Mouse (Mus musculus) layer of hippocampus, postnatal 14 days (tissue): ENCODE data around the gene Ryr1. TPM values are rescaled to one million over a fixed set of nuclear protein-coding genes. Genes with fewer than 3 reads are reported as not detected.

ENCODE experiments used
- DNase-seq, 2 experiments: peaks; one replicate each; pipeline ENCODE4 v3.0.0; 2021 to 2022; ENCODE audit warnings: low spot score in 2 of 2, mixed read lengths in 1 of 2
- long read RNA-seq, 2 experiments: library from polyadenylated mRNA; stranded (forward); transcript quantifications; one replicate each; pipeline ENCODE4 v2.0.0; 2021
- total RNA-seq, 2 experiments: library from RNA; stranded (reverse); gene quantifications; 2 replicates each; pipeline ENCODE4 v1.2.3; 2021

The Ryr1 gene
- 10 to 100 TPM in 1 of 2 experiments, 1 to 10 TPM in 1; 9.3 to 12.2 TPM for total RNA-seq
- long read RNA-seq, experiment 1, partial matches to known transcripts, result 3 of 4 reads
- long read RNA-seq, experiment 1, other reads (novel, unspliced or antisense), result 1 of 4 reads
- long read RNA-seq, experiment 2, partial matches to known transcripts, result 1 of 2 reads
- long read RNA-seq, experiment 2, other reads (novel, unspliced or antisense), result 1 of 2 reads

- DNase-seq, result no peak
These were observed at the start of gene Ryr1 for GRCm38 (mm10) chr7:29124970-29125369. Gene Ryr1, minus strand, starts transcription at chr7:29125179.

GRCm38 (mm10) chr7:29172390-29173016 lies 47.5 kb upstream of the Ryr1 start:
- DNase-seq, result no peak

- no peak for DNase-seq
These were observed 46.7 kb upstream of the Ryr1 start for GRCm38 (mm10) chr7:29171562-29172097.

GRCm38 (mm10) chr7:29170755-29171561 lies 46.0 kb upstream of the Ryr1 start:
- DNase-seq, result no peak

GRCm38 (mm10) chr7:29170066-29170754 lies 45.2 kb upstream of the Ryr1 start, which contains the start of the genes Ggn and Spred3:
Gene Ggn, plus strand, starts transcription at chr7:29170210.
Gene Spred3, minus strand, starts transcription at chr7:29170411.
- DNase-seq, result peak; percentile 58 to 59

- DNase-seq, result peak; percentile 87 to 88
These were observed 44.5 kb upstream of the Ryr1 start for GRCm38 (mm10) chr7:29169231-29170065.

- DNase-seq, result peak; percentile 55 to 64
These were observed 43.8 kb upstream of the Ryr1 start for GRCm38 (mm10) chr7:29168791-29169230.

- no peak for DNase-seq
These were observed 43.2 kb upstream of the Ryr1 start for GRCm38 (mm10) chr7:29168121-29168695.

- DNase-seq, result no peak
These were observed 42.7 kb upstream of the Ryr1 start for GRCm38 (mm10) chr7:29167656-29168055.

GRCm38 (mm10) chr7:29162750-29163525 lies 38.0 kb upstream of the Ryr1 start:
- no peak for DNase-seq

- DNase-seq, result no peak
These were observed 37.3 kb upstream of the Ryr1 start for GRCm38 (mm10) chr7:29162294-29162693.

- DNase-seq, result no peak
These were observed 33.3 kb upstream of the Ryr1 start for GRCm38 (mm10) chr7:29158264-29158663.

GRCm38 (mm10) chr7:29155838-29156782 lies 31.1 kb upstream of the Ryr1 start, which contains the start of gene Fam98c:
Gene Fam98c, minus strand, starts transcription at chr7:29156234.
- DNase-seq, result peak; percentile 80 to 81

- peak; percentile 82 to 90 for DNase-seq
These were observed 30.3 kb upstream of the Ryr1 start for GRCm38 (mm10) chr7:29155196-29155837.

GRCm38 (mm10) chr7:29154018-29154720 lies 29.2 kb upstream of the Ryr1 start:
- no peak for DNase-seq

- no peak for DNase-seq
These were observed 26.5 kb upstream of the Ryr1 start for GRCm38 (mm10) chr7:29151486-29151885.

GRCm38 (mm10) chr7:29148771-29149170 lies 23.8 kb upstream of the Ryr1 start:
- no peak for DNase-seq
